Mouse (Mus musculus) bone marrow, adult 2 months (tissue): Measurements from ENCODE around the gene Psmb5.

Experiments
- CTCF ChIP-seq: fragments of 200-500 bp; IDR thresholded peaks from 2 replicates; pipeline ENCODE4 v1.5.1; 2011; ENCODE audit warnings: low read length, control low read depth; ENCODE audit not compliant: control insufficient read depth, insufficient read depth
- POLR2A ChIP-seq: fragments of 200-500 bp; IDR thresholded peaks from 2 replicates; pipeline ENCODE4 v1.6.1; 2011; ENCODE audit warnings: low read depth, mild to moderate bottlenecking, control low read depth, low read length, borderline replicate concordance; ENCODE audit not compliant: control insufficient read depth

- TF ChIP-seq CTCF, result no peak
- no peak for TF ChIP-seq POLR2A
Measured at GRCm38 (mm10) chr14:54624976-54625375, 7.2 kb upstream of the Psmb5 start.
